Mouse (Mus musculus): ENCODE data around the gene Prss37.
A peak's percentile ranks its signal among the peaks of the same experiment; 100 is the strongest.

The Prss37 gene

GRCm38 (mm10) chr6:40519408-40519807, at the start of gene Prss37:
Gene Prss37 (minus strand): TSS chr6:40519508.
- no peak for DNase-seq (ENCODE audit: low spot score in 2 of 2)

GRCm38 (mm10) chr6:40554950-40555349, 35.6 kb upstream of the Prss37 start, which contains the start of gene Olfr461:
Gene Olfr461 (minus strand): TSS chr6:40555050.
- DNase-seq (ENCODE audit: low spot score in 2 of 2) = no peak

GRCm38 (mm10) chr6:40544690-40545089, 25.4 kb upstream of the Prss37 start:
- no peak for DNase-seq (ENCODE audit: low spot score in 2 of 2)

GRCm38 (mm10) chr6:40493229-40493628, 26.1 kb downstream of the Prss37 start, which contains the start of gene Tas2r108:
Gene Tas2r108 (plus strand): TSS chr6:40493529.
- no peak for DNase-seq (ENCODE audit: low spot score in 2 of 2)

GRCm38 (mm10) chr6:40490933-40491332, 28.4 kb downstream of the Prss37 start, which contains the start of gene Tas2r137:
Gene Tas2r137 (plus strand): TSS chr6:40491233.
- DNase-seq (ENCODE audit: low spot score in 2 of 2) = no peak

- DNase-seq (ENCODE audit: low spot score in 2 of 2) = no peak
Measured at GRCm38 (mm10) chr6:40482318-40482717, 37.0 kb downstream of the Prss37 start.

- DNase-seq (ENCODE audit: low spot score in 2 of 2) = no peak
Measured at GRCm38 (mm10) chr6:40479705-40480104, 39.6 kb downstream of the Prss37 start.

- no peak for DNase-seq (ENCODE audit: low spot score in 2 of 2)
Measured at GRCm38 (mm10) chr6:40476132-40476531, 43.2 kb downstream of the Prss37 start.

GRCm38 (mm10) chr6:40471720-40472010, 47.6 kb downstream of the Prss37 start:
- no peak for DNase-seq (ENCODE audit: low spot score in 2 of 2)

- DNase-seq (ENCODE audit: low spot score in 2 of 2) = peak; percentile 89 to 91
Measured at GRCm38 (mm10) chr6:40470916-40471719, 48.2 kb downstream of the Prss37 start, which contains the start of gene Ssbp1. Gene Ssbp1 (plus strand): TSS chr6:40471352.

- no peak for DNase-seq (ENCODE audit: low spot score in 2 of 2)
Measured at GRCm38 (mm10) chr6:40465710-40466109, 53.6 kb downstream of the Prss37 start.

Data from urinary bladder, postnatal 36 days (tissue).